Mouse (Mus musculus) spleen, embryonic (tissue): Measurements from ENCODE around the gene Cst9.

Source experiments
- CTCF ChIA-PET: fragments of 350-600 bp; sonication (Branson Sonifier 250); formaldehyde crosslinking; loops from one replicate; lab custom pipeline; 2022; lab: Charles Lee

Gene Cst9

GRCm38 (mm10) chr2:148877016-148877770 lies 42.2 kb downstream of the Cst9 start:
- CTCF ChIA-PET: interaction anchor here (2.0 kb wide), 1 partner anchor 25 kb away, joined by 8 read pairs; no protein-coding TSS in a partner anchor

DNA sequence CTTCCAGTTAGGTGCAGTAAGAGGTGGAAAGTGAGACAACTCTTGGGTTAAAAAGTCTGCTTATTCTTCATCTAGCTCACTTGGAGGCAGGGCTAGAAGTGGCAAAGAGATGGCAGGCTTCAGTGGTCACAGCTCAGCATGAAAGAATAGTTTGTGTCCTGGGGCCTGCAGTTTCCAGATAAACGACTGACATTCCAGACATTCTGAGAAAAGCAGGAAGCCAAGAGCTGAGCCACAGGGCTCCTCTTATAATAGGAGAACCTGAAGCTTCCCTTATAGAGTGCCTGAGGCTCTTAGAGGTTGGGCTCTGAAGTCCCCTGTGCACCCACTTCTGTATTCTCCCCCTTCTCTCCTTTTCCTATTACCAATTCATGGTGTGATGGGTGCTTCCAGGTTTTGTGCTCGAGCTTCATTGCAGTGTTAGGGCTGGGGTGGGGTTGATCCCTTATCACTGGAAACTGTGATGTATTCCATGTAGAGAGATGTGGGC lies 43.7 kb downstream of the Cst9 start:
- CTCF ChIA-PET: interaction anchor here (2.0 kb wide), 1 partner anchor 23 kb away, joined by 8 read pairs; no protein-coding TSS in a partner anchor

DNA sequence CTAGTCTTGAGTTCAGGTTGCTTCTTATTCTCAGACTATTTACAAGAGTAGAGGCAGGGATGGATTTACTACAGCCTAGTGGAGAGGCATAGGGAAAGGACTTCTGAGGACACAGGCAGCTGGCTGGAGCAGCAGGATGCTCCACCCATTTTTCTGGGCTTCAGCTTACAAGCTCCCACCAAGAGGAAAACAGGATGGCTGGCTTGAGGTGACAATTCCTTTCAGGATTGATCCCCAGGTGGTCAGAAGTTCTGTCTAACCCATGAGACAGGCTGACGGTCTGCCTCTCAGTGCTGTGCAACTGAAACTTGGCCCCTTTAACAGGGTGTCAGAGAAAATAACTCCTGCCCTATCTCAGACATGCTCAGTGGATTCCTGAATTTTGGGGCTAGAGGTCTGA lies 44.3 kb downstream of the Cst9 start:
- CTCF ChIA-PET: no interaction called here

- CTCF ChIA-PET: no interaction called here
Measured at GRCm38 (mm10) chr2:148884738-148885137, 49.8 kb downstream of the Cst9 start.
